Mouse (Mus musculus) stomach, postnatal 0 days (tissue): ENCODE measurements at regions not wholly inside any gene's neighbourhood (a gene's known extent, or its start where the extent isn't known, plus 50 kb on each side); places are given as distances from the start of the nearest gene placed in this dataset.

Experiments
- CTCF ChIP-seq: IDR thresholded peaks from 2 replicates; pipeline ENCODE4 v1.5.1; 2016; ENCODE audit warnings: antibody characterized with exemption, low read depth, mild to moderate bottlenecking, moderate library complexity
- EP300 ChIP-seq: optimal IDR thresholded peaks from 2 replicates; pipeline ENCODE3; 2016; ENCODE audit warnings: antibody characterized with exemption

DNA sequence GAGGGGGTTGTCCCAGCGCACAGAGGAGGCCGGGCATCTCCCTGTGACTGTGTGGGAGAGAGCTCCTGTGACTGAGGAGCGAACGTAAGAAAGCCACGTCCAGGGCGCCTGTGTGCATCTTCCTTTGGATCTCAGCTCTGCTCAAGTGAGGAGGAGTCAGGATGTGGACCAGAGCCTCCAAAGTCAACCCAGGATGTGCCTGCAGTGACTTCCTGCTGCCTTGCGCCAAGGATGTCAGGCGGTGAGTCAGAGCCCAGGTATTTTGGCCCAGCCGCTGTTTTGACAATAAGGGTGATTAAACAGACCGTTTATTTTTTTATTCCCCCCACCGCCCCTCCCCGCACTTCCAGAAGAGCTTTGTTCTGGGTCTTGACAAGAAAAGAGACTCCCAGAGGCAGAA, 94.5 kb downstream of the Tfap2c start:
- no peak for TF ChIP-seq CTCF
- no peak for TF ChIP-seq EP300
